Mouse (Mus musculus): ENCODE measurements at regions not wholly inside any gene's neighbourhood (a gene's known extent, or its start where the extent isn't known, plus 50 kb on each side); places are given as distances from the start of the nearest gene placed in this dataset.
"Not testable (repeated sequence)": the region's sequence is repeated elsewhere in the genome, so short reads cannot be mapped to it uniquely, and the experiment has no call there.

DNA sequence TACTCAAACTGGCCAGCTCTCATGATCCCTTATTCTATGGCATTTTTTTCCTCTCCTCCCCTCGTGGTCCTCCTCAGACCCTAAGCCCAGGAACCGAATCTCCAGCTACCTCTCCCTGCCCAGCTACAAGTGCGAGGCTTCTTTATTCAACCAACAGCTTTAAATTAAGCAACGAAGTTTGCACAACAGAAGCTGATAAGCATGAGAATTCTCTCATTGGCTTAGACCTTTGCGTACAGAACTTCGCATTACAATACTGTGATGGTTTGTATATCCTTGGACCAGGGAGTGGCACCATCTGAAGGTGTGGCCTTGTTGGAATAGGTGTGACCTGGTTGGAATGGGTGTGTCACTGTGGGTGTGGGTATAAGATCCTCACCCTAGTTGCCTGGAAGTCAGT is 205.4 kb downstream of the Diras2 start:
- DNase-seq: not testable (repeated sequence)

DNA sequence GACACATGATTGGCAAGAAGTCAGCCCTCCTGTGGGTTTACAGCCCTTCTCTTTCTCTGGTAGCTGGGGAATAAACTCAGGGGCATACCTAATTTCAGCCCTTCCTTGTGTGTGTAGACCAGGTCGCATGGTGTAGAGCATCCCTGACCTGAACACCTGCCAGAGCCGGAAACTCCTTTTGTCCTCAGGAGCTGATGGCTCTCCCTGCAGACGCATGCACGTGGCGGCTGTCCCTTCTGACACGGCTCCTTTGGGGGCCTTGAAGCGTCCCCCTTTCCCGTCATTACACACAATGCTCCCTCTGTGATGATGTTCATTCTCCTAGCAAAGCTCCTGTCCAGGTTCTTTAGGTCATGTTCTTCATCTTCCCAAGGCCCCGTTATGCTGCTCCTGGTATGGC is 203.3 kb downstream of the Diras2 start:
- DNase-seq: no peak

DNA sequence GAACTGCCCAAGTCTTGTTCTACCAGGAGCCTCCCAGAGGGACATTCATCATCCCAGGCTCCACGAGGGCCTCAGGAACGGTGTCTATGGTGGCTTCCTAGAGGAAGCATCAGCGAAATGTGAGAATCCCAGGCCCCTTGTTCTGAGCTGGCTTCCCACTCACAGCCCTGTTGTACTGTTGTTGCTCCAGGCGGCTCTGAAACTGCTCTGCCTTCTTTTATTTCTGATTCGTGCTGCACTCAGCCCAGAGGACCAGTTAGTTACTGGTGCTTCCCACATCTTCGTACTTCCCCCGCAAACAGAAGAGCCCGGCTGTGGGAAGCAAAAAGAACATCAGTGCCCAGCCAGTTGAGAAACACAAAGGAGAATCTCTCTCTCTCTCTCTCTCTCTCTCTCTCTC is 202.3 kb downstream of the Diras2 start:
- no peak for DNase-seq

DNA sequence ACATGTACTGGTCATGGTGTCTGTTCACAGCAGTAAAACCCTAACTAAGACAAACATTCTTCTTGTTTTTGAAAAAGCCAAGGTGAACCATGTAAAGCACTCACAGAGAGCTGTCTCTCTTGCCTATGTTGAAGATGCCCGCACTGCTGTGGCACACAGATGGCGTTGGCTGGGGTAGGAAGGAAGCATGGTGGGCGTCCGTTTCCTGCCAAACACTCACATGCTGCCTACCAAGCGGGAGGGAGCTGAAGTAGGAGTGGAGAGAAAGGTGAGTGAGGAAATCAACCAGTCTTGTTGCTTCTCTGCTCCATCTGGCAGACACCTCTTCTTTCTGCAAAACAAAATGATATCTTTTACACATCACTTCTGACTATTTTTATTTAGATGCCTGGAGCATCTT is 200.0 kb downstream of the Diras2 start:
- DNase-seq: no peak

DNA sequence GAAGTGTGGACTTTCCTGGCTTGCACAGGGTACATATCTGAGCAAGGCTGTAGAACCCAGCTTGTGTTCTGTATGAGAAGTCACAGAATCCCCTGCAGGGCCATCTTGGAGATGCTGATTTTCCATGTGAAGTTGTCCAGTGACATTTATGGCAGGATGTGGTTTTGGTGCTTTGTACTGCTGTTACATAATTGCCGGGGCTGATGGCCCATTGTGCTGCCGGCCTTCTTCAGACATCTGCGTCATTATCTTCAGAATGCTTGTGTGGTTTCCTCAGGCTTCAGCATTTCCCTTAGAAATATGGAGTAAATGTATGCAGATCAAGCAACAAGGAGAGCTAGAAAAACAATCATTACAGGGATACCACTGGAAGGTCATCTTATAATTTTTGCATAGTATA is 196.1 kb downstream of the Diras2 start:
- no peak for DNase-seq

DNA sequence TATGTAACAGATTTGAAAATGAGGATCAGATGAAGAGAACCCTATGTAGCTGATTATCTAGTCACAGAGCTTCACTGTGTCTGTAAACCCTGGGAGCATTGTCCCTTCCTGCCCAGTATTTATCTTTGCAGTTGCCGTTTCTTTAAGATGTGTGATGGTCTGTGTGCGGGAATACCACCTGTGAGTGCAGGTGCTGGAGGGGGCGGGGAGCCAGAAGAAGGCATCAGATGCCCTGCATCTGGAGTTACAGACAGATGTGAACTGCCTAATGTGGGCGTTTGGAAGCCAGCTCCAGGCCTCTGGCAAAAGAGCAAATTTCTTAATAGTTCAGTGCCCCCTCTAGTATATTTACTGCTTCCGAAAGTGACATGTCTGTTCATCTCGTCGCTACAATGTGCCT is 193.1 kb downstream of the Diras2 start:
- DNase-seq: no peak

DNA sequence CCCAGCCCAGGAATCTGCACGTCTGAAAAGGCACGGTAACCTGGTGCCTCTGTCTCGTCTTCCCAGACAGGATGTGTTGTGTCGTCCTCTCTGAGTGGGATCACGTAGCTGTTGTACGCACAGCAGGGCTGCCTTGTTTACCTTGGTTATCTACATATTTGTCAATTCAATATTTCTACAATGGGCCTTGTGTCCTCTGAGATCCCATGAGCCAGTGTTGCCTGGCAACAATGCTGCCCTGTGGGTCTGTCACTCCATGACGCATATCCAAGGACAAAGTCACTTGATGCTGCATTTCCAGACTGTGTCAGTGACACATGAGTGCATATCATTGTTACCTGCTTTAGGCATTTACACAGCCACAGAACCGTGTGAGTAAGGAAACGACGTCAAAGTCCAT is 191.9 kb downstream of the Diras2 start:
- peak; percentile 57 to 70 for DNase-seq

DNA sequence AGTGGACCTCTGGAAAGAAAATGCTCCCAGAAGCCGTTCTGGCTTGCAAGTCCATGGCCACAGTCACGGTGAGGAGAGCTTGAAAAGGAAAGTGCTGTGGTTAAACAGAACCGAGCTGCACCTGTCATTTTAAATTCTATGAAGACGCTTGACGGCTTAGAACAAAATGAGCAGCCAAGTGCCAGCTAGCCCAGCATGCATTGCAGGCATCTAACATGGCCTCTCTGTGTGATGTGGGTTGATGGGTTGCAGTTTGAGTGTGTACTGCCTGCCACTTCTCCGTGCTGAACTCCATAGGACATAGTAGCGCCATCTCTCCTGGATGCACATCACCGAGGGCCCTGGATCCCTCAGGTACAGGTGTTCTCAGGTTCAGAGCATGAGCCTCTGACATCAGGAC is 189.1 kb downstream of the Diras2 start:
- DNase-seq: no peak

DNA sequence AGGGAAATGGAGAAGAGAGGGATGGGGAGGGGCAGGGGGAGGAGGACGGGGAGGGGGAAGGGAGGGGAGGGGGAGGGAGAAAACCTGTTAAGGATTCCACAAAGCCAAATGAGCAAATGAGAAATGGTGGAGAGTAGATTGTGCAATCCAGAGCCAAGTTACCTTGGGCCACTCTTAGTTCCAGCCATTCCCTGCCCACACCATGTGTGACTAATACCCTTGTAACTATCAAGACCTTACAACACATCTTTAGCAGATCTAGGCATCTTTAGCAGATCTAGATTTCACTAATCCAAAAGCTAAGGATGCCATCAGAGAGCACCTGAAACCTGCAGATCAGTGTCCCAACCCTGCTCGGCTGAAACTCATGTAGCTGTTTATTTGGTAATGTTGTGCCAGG is 186.7 kb downstream of the Diras2 start:
- no peak for DNase-seq

DNA sequence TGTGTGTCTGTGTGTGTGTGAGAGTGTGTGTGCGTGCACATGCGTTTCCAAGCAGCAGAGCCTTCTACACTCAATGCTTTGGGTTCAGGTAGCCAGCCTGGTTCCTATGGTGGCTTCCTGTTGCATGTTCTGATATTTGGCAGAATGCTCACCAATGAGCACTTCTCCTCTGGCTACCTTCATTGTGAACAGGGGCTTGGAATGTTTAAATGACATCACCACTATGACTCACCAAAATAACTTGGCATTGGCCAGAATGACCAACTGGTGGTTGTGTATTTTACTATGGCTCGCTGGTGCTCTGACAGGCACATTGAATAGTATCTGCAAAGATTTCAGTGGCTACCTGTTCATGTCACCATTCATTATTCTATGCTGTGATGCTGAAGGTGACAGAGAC is 186.2 kb downstream of the Diras2 start:
- DNase-seq: no peak

DNA sequence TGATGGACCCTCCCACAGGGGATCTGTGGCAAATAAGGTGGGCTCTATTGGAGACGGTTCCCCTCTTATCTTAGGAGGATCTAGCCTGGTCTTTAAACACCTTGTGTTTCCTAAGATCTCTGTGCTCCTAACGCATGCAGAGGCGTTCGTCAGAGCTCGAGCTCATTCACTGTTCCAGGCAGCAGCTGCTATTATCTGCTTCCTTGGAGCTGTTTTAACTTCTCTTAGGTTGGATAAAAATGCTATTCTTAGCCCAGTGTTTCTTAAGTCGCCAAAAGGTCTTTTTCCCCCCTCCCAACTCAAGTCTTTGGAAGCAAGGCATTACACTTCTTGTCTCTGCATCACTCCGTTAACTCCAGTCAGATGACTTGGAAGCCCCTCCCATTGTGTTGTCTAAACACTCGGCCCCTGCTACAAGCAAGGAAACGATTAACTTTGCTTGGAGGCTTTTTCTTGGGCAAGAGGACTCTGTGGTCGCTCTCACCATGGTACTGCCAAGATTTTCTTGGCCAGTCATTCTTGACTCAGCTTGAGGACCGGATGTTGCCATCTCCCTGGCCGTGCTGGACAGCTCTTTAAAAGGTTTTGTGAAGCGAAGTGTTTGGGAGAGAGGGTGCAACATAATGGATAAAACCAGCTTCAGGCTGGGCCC is 185.6 kb downstream of the Diras2 start:
- no peak for DNase-seq

DNA sequence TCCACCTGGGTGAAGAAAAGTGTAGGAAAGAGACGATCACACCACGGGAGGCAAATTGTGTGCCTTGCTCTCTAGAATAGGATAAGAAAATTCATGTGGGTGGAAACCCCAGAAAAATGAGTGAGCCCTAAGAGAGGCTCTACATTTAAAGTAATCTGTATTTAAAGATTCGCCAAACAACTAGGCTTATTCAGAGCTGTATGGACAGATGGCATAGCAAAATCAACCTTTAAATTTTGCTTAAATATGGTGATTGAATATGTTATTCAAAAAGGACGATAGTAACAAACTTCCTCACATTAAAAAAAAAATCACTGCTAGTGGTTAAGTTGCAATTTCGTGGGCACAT is 185.1 kb downstream of the Diras2 start:
- DNase-seq: no peak

DNA sequence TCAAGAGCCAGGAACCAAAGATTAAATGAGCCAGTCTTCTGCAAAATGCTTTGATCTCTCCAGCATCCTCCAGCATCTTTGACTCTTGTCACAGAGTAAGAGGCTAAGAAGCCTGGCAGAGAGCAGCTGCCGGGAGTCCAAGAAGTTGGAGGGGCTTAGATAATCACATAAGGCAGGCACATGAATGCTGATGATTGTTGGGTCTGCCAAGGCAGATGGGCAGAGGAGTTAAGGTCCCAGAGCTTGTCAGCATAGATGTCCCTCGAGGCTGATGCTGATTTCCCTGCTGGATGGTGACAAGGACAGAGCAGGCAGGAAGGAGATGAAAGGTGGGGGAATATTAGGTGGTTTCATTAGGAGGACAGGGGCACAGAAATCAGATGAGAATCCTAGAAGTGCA is 183.4 kb downstream of the Diras2 start:
- DNase-seq: no peak

DNA sequence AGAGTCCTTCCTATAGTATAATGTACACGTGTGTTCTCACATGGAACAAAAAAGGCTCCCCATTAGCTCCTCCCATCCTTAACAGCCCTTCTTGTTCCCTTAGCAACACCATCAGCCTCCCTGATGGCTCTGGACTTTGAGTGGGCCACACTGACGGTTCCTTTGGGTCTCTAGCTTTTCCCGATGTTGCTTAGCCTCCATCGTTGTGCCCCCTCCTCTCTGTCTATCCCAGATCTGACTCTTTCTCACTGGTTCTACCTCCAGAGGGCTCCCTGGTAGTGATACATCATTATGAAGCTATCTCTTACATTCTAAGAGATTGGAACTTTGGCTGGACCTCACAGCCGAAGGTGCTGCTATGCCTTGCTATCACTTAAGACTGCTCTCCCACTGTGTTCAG is 181.5 kb downstream of the Diras2 start:
- no peak for DNase-seq

DNA sequence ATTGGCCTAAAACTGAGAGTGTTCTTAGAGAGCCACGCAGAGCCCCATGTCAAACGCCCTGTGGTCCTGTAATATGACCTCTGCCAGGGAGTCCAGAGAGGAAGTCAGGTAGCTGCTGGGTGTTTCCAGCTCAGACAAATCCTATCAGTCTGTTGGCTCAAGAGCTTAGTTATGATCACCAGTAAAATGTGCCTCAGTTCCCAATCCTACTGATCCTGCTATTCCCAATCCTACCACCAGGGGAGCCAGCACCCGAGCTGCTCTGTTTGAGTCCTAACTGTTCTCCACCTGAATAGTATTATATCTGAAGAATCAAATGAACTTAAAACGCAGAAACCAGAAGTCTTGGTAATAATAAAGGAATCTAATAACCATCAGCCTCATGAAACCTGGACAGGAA is 178.5 kb downstream of the Diras2 start:
- peak; percentile 12 to 36 for DNase-seq

DNA sequence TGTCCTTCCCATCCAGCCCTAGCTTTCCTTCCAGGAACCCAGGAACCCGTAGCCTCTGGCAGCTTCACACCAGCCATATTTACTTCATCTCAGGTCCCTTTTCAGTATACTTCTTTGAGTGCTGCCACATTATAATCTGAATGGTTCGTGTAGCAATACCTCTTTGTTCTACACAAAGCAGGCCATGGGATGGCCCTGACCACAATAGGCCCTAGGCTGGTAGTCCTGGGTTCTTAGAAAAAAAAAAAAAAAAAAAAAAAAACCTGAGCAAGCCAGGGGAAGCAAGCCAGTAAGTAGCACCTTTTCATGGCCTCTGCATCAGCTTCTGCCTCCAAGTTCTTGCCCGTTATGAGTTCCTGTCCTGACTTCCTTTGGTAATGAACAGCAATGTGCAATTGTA is 177.6 kb downstream of the Diras2 start:
- no peak for DNase-seq

DNA sequence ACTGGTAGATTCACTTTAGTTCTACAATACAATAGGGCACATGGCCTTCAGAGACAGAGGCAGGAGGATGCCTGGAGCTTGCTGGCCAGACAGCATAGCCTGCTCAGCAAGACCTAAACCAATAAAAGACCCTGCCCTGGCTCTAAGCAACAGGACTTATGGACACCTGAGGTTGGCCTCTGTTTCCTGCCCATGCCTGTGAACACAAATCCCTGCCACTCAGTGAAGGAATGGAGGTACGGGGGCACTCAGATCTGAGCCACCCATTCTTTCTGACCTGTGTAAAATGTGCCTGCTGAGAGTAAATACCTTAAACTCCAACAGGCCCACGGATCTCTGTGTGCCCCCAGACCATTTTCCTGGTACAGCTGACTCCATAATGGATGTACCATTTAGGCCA is 177.1 kb downstream of the Diras2 start:
- DNase-seq: no peak

DNA sequence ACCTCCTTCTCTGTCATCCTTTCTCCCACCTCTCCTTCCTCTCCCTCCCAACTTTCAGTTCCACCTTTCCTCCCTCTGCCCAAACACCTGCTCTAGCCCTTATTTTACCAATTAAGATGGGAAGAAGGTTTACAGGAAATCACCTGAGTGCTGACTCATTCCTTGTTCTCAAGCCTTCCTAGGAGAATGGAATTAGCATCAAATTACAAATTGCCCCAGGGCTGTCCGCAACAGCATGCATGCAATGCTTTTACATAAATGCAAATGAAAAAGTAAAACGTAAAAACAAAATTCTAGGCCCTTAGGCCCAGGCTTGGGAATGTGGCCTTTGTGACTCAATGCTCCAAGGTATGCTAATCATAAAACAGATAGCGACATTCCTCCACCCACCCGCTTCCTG is 175.2 kb downstream of the Diras2 start:
- DNase-seq: not testable (repeated sequence)

DNA sequence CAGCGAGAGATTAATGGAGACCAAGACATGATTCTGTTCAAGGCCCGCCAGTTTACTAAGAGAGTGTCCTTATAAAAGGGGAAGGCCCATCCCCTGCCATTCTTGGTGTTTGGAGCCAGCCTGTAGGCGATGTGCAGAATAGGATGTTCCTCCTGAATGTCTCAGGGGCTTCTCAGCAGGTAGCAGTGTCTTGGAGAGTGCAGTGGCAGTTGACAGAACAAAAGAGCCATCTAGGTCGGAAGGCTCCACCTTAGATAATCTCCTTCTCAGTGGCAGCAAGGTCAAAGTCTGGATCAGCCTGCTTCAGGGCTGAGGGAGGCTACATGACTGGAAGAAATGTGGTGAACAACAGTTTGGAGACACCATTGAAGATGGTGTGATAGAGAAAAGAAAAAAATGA is 171.7 kb downstream of the Diras2 start:
- DNase-seq: not testable (repeated sequence)

DNA sequence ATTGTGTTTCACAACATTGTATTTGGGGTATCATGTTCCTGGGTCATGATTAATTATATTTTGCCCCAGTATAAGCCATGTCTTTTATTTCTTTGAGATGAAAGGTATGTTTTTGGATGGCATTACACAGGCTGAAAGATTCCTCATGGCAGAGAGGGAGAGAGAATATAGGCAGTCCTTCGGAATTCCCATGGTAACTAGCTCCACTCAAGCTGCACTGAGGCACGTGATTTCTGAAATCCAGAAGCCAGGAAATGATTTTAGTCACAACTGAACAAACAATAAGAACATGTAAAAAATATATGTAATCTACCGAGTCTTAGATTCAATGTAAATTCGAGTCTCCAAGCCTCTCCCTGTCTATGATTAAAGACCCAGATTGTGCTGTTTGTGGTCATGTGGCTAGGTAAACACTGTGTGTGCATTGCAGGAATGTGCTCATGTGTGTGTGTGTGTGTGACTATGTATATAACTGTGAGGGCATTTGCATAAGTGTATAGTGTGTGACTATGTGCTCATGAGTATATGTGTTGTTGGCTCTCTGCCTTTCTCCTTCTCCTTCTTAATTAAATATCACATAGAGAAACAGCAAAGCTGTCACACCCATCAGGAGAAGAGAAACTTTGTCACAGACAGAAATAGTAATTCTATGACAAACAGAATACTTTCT is 169.8 kb downstream of the Diras2 start:
- DNase-seq: no peak

DNA sequence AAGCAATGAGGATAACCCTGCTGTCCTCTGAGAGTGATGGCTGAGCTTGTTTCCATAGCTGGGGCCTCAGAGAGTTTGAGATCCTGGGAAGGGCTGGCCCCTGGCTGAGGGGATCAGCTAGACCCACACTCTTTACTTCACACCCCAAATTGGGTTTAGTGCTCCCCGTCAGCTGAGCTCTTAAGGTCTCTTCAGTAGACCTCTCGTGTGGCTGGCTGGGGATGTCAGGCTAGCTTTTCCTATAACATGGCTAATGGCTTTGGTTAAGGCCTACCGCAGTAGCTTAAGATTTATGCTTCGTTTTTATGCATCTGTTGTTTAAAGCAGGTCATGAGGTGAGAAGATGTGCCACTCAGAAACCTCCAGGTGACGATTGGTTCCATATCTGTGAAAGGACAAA is 168.8 kb downstream of the Diras2 start:
- no peak for DNase-seq

DNA sequence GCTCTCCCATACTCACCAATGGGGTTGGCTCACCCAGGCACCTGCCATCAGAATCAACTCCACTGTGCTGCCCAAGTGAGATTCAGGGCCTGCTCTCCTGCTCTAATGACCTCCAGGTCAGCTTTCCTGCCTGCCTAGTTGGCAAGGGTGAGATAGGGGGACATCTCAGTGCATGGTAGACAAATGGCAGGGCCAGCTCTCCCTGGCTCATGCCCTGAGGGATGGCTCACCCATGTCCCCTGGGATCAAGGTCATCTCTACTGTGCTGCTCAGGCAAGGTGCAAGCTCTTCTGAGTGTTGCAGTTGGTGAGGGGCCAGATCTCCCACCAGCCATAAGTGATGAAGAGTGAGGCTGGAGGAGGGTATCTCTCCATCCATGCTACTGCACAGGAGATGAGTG is 161.2 kb downstream of the Diras2 start:
- DNase-seq: no peak

DNA sequence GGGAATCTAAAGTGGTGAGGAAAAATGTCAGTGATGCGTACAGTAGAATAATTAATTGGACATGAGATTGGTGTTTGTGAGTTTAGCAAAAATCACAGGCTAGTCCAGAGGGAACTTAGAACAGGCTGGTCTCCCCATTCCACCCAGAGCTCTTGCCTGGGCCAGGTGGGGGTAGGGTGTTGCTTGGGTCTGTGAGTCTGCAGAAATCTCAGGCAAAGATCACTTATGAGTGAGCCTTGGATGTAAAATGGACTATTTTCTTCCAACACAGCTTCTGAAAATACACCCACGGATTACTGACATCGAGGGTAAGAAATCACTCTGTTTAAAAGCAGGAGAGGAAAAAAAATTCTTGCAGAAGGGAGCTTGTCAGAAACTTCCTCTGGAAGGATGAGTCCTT is 159.1 kb downstream of the Diras2 start:
- DNase-seq: no peak

DNA sequence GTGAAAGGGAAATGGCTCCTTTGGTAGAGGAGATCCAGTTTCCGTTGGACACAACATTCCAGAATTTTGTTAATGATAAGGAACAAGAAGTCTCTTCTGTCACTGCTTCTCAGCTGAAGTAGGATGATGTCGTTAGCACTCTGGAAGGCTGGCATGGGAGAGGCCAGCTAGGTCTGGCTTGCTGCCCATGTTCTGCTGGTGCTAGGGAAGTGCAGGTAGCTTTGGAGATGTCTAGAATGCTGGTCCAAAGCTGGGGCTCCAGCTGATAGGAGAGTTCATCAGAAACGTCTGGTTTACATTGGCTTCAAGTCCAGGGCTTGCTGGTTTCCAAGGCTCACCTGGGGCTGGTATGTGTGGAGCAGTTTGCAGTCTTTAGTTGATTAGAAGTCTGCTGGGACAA is 156.3 kb downstream of the Diras2 start:
- no peak for DNase-seq

DNA sequence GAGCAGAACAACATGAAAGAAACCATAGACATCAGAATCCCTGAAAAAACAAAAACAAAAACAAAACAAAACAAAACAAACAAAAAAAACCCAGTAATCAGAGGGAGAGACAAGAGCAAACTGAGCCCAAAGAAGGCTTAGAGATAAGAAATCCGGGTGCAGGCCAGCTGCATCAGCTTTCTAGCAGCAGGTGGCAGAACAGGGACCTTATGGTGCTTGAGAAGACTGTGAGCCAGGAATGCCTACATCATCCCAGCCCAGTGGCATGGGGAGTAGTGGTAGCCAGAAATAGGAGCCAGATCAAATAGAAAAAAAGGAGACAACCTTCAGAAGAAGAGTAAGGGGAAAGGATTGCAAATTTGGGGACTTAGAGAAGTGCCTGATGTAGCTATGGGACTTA is 152.8 kb downstream of the Diras2 start:
- no peak for DNase-seq

All from adrenal gland, postnatal 36 days (tissue).